Mouse (Mus musculus) embryonic facial prominence, embryonic 14.5 days (tissue): ENCODE measurements around the gene M6pr. TPM values are rescaled to one million over a fixed set of nuclear protein-coding genes. Genes with fewer than 3 reads are reported as not detected.
A peak's percentile ranks its signal among the peaks of the same experiment; 100 is the strongest.
"Not testable (repeated sequence)": the region's sequence is repeated elsewhere in the genome, so short reads cannot be mapped to it uniquely, and the experiment has no call there.

Source experiments
- ATAC-seq: fragments of 200-750 bp; cut with Nextera tagmentation; 2 replicates; pipeline ENCODE4 v1.8.0; 2017; ENCODE audit warnings: low read depth, moderate number of reproducible peaks, moderate TSS enrichment
- DNase-seq: peaks from one replicate; pipeline ENCODE4 v3.0.0-alpha.2; 2015; ENCODE audit warnings: low spot score
- H3K27ac ChIP-seq: fragments of 300-500 bp; sonication (generic); replicated peaks from 2 replicates; pipeline ENCODE4 v1.5.1; 2014; ENCODE audit warnings: low read depth, mild to moderate bottlenecking, low read length, moderate library complexity
- H3K27me3 ChIP-seq: fragments of 300-500 bp; sonication (generic); replicated peaks from 2 replicates; pipeline ENCODE4 v1.6.1; 2014; ENCODE audit warnings: low read length; ENCODE audit not compliant: control insufficient read depth, insufficient read depth
- H3K36me3 ChIP-seq: fragments of 300-500 bp; sonication (generic); 2 replicates; pipeline ENCODE4 v1.6.1; 2014; ENCODE audit warnings: low read length, mixed read lengths; ENCODE audit not compliant: control insufficient read depth, insufficient read depth
- H3K4me1 ChIP-seq: fragments of 300-500 bp; sonication (generic); 2 replicates; pipeline ENCODE4 v1.6.1; 2014; ENCODE audit warnings: antibody characterized with exemption, low read length; ENCODE audit not compliant: control insufficient read depth, insufficient read depth
- H3K4me2 ChIP-seq: fragments of 300-500 bp; sonication (generic); 2 replicates; pipeline ENCODE4 v1.6.1; 2014; ENCODE audit warnings: low read depth, mild to moderate bottlenecking, low read length, moderate library complexity, mixed read lengths
- H3K4me3 ChIP-seq: fragments of 300-500 bp; sonication (generic); 2 replicates; pipeline ENCODE4 v1.5.1; 2014; ENCODE audit warnings: low read depth, mild to moderate bottlenecking, low read length
- H3K9ac ChIP-seq: fragments of 300-500 bp; sonication (generic); 2 replicates; pipeline ENCODE4 v1.6.1; 2014; ENCODE audit warnings: low read depth, mild to moderate bottlenecking, low read length, moderate library complexity, mixed read lengths
- H3K9me3 ChIP-seq: fragments of 300-500 bp; sonication (generic); 2 replicates; pipeline ENCODE4 v1.6.1; 2016; ENCODE audit warnings: low read length; ENCODE audit not compliant: control insufficient read depth
- WGBS: fragments of 180-500 bp; shearing (Covaris S2); extraction: QIAGEN DNeasy Blood & Tissue Kit; methylation state at CpG from one replicate; pipeline ENCODE4 v1.1.7; 2014; 5-methylcytosine and 5-hydroxymethylcytosine counted together
- polyA plus RNA-seq: library from polyadenylated mRNA; unstranded; fragments of >200 nt; fragmentation: Nextera tagmentation; extraction: Ambion mirVana; gene quantifications from 2 replicates; pipeline ENCODE4 v1.2.1, GENCODE M21; 2014

The M6pr gene
- polyA plus RNA-seq, 1 experiment from 2014 or later = 86.8 TPM

DNA sequence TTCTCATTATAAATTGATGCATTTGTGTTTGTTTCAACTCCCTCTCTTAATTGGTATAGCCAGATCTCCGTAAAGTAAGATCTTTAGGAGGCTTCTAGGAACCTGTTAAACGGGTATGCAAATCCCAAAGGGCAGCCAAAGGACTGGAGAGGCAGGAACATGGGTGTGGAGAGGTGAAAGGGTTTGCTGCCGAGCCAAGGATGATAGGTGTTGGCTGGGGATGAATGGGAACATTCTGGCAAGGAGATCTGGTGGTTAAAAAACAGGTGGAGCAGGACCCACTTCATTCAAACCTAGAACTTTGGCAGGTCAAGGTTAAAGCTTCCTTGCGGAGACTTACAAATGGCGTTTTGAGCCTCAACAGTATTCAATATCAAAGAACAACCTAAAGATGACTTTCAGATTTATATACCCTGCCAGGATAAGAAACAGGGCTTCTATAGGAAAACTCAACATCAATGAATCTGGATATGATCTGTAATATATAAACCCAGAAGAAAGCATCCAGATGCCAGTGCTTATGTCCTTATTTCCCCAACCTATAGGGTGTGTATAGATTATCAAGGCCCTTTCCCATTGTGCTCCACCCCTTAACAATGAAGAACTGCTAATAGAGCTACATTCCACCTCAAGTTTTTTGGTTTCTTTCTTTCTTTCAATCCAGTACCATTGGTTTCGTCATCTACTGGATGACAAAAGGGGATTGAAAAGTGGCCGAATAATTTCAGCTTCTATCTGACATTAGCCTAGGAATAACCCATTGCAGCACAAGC lies 32.7 kb downstream of the M6pr start:
- H3K4me1 ChIP-seq = peaks cover 9% of the 10 kb centered on the region; the same call in 1 of the 2 replicates
- H3K36me3 ChIP-seq = peaks cover 5% of the 10 kb centered on the region; the same call in 1 of the 2 replicates
- ATAC-seq (no peak), DNase-seq (peak; percentile 63)
- H3K27ac ChIP-seq = peak overlapping the region; percentile 98; the same call in 1 of the 2 replicates
- no peak overlapping the region for H3K4me3 ChIP-seq
- 36% methylated on average over 7 of the region's 7 CpGs for WGBS
- H3K4me2 ChIP-seq = peak overlapping the region; percentile 65
- H3K27me3 ChIP-seq = no peaks in the 10 kb centered on the region
- H3K9me3 ChIP-seq = no peaks in the 10 kb centered on the region
- no peak overlapping the region for H3K9ac ChIP-seq

DNA sequence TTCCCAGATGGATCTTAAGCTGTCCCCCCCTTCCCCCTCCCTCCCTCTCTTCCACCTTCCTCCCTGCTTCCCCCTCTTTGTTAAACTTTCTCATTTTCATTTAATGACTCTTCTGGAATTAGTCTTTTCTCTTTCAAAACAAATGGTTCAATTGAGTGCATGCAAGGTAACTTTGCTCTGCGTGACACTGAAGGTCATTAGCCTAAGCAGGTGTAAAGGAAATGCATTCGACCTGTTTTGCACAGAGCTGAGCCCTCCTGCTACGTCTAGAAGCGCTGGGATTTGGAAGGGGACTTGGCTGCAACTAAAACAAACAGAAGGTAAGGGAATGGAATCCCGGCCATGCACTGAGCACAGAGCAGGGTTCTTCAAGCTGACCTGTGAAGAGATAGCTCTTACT lies 33.6 kb downstream of the M6pr start:
- 23% methylated on average over 5 of the region's 5 CpGs for WGBS
- DNase-seq (no peak), ATAC-seq (no peak)
- Histone ChIP-seq H3K27ac (no peak overlapping the region), H3K36me3 (no peaks in the 10 kb centered on the region), H3K4me2 (no peak overlapping the region), H3K4me3 (no peak overlapping the region), H3K9me3 (no peaks in the 10 kb centered on the region), H3K4me1 (peaks cover 9% of the 10 kb centered on the region; the same call in 1 of the 2 replicates), H3K27me3 (no peaks in the 10 kb centered on the region), H3K9ac (no peak overlapping the region)

DNA sequence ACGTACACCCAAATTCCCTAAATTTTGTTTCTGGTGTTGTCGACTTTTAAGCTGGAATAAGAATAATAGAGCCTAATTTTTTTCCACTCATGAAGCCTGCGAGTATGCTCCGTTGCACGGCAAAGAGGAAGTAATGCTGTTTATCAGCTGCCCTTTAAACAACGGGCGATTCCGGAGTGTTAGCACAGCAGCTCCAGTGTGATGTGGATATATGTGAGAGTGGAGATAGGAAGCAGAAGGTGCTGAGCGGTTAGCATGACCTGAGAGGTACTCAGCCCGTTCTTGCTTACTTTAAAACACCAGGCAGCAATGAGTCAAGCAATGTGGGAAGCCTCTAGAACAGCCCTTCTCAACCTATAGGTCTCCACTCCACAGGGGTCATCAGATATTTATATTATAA lies 35.2 kb downstream of the M6pr start:
- 59% methylated on average over 10 of the region's 10 CpGs for WGBS
- no peak for DNase-seq
- no peaks in the 10 kb centered on the region for H3K27me3 ChIP-seq
- no peak overlapping the region for H3K27ac ChIP-seq
- H3K4me3 ChIP-seq = no peak overlapping the region
- no peak overlapping the region for H3K4me2 ChIP-seq
- no peaks in the 10 kb centered on the region for H3K36me3 ChIP-seq
- no peak overlapping the region for H3K9ac ChIP-seq
- H3K4me1 ChIP-seq = peaks cover 2% of the 10 kb centered on the region; the same call in 1 of the 2 replicates
- H3K9me3 ChIP-seq = no peaks in the 10 kb centered on the region
- ATAC-seq = no peak

GRCm38 (mm10) chr6:122344386-122345116 lies 36.0 kb downstream of the M6pr start:
- ATAC-seq (no peak), DNase-seq (no peak)
- no peaks in the 10 kb centered on the region for H3K9me3 ChIP-seq
- 0 out of 2 replicates have a peak overlapping the region, but pooled peaks have one; percentile 6 for H3K9ac ChIP-seq
- no peak overlapping the region for H3K4me3 ChIP-seq
- H3K4me2 ChIP-seq = no peak overlapping the region
- WGBS = 47% methylated on average over 9 of the region's 9 CpGs
- H3K4me1 ChIP-seq = no peaks in the 10 kb centered on the region
- H3K36me3 ChIP-seq = no peaks in the 10 kb centered on the region
- H3K27me3 ChIP-seq = no peaks in the 10 kb centered on the region
- H3K27ac ChIP-seq = no peak overlapping the region

- no peaks in the 10 kb centered on the region for H3K36me3 ChIP-seq
- no peaks in the 10 kb centered on the region for H3K4me1 ChIP-seq
- no peak overlapping the region for H3K27ac ChIP-seq
- no peak for DNase-seq
- WGBS = 82% methylated on average over 6 of the region's 6 CpGs
- no peak overlapping the region for H3K4me2 ChIP-seq
- ATAC-seq = no peak
- H3K9ac ChIP-seq = no peak overlapping the region
- H3K9me3 ChIP-seq = no peaks in the 10 kb centered on the region
- H3K4me3 ChIP-seq = no peak overlapping the region
- no peaks in the 10 kb centered on the region for H3K27me3 ChIP-seq
Measured at GRCm38 (mm10) chr6:122345731-122346130, 37.2 kb downstream of the M6pr start.

DNA sequence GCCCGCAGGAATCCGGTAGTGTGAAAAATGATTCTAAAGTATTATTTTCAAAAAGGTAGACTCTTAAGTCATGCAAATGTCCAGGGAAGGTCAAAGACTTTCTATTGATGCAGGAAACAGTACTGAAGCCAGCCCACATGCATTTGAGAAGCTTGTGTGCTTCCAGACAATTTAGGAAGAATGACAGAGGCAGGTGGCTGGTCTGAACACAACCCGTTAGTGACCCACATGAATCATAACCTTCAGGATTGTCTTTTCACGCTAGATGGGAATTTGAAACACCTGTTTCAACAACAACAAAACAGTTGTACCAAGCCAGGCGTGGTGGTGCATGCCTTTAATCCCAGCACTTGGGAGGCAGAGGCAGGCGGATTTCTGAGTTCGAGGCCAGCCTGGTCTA lies 37.9 kb downstream of the M6pr start:
- H3K4me2 ChIP-seq = no peak overlapping the region
- no peaks in the 10 kb centered on the region for H3K36me3 ChIP-seq
- H3K4me1 ChIP-seq = no peaks in the 10 kb centered on the region
- no peak overlapping the region for H3K4me3 ChIP-seq
- H3K9ac ChIP-seq = no peak overlapping the region
- no peak overlapping the region for H3K27ac ChIP-seq
- no peaks in the 10 kb centered on the region for H3K27me3 ChIP-seq
- no peaks in the 10 kb centered on the region for H3K9me3 ChIP-seq
- WGBS = 74% methylated on average over 7 of the region's 7 CpGs
- no peak for ATAC-seq
- peak; percentile 31 for DNase-seq

- H3K4me3 ChIP-seq, H3K27ac ChIP-seq, H3K27me3 ChIP-seq: not testable (repeated sequence)
Measured at GRCm38 (mm10) chr6:122347326-122347725, 38.8 kb downstream of the M6pr start.

DNA sequence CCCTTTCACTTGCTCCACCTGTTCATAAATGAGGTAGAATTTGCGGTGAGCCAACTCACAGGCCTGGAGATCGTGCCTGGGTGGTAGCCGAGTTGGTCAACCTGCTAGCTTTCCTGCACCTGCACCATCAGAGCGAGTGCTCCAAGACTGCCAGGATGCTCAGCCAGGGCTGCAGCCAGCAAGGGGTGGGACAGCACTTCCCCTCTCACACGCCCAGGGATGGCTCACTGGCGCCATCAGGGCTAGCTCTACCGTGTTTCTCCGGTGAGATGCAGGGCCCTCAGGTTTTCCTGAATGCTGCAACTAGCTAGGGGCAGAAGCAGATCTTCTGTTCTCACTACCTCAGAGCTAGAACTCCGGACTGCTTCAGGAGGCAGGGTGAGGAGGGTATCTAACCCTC lies 47.4 kb downstream of the M6pr start:
- Histone ChIP-seq H3K4me2 (no peak overlapping the region), H3K4me3 (no peak overlapping the region), H3K27ac (no peak overlapping the region), H3K36me3 (no peaks in the 10 kb centered on the region), H3K4me1 (no peaks in the 10 kb centered on the region), H3K27me3 (no peaks in the 10 kb centered on the region), H3K9me3 (no peaks in the 10 kb centered on the region), H3K9ac (no peak overlapping the region)
- ATAC-seq (no peak), DNase-seq (no peak)
- WGBS = 56% methylated on average over 9 of the region's 9 CpGs

More at GRCm38 (mm10) chr6:122347326-122347725, 38.8 kb downstream of the M6pr start:
- WGBS = 65% methylated on average over 1 of the region's 1 CpGs
- ATAC-seq, H3K4me2 ChIP-seq, H3K9ac ChIP-seq, H3K9me3 ChIP-seq, H3K4me1 ChIP-seq, DNase-seq, H3K36me3 ChIP-seq: not testable (repeated sequence)
